Mouse (Mus musculus) brain, embryonic 14.5 days (tissue): Measurements from ENCODE around the gene Atp2a1. TPM values are rescaled to one million over a fixed set of nuclear protein-coding genes. Genes with fewer than 3 reads are reported as not detected.

ENCODE experiments used
- DNase-seq: peaks from one replicate; pipeline ENCODE4 v3.0.0-alpha.2; 2011; ENCODE audit warnings: low read depth
- CTCF ChIP-seq: fragments of 200-500 bp; IDR thresholded peaks from 2 replicates; pipeline ENCODE4 v1.5.1; 2012; ENCODE audit warnings: inconsistent platforms, mild to moderate bottlenecking, moderate library complexity, borderline replicate concordance; ENCODE audit not compliant: insufficient read depth, insufficient read length; ENCODE audit errors: extremely low read depth
- POLR2A ChIP-seq: fragments of 200-500 bp; IDR thresholded peaks from 2 replicates; pipeline ENCODE4 v1.6.1; 2012; ENCODE audit warnings: mild to moderate bottlenecking, inconsistent platforms, borderline replicate concordance; ENCODE audit not compliant: poor library complexity, insufficient read depth, insufficient read length, severe bottlenecking; ENCODE audit errors: extremely low read depth
- polyA plus RNA-seq: library from polyadenylated mRNA; depleted of rRNA; stranded (reverse); fragments of >200 nt; gene quantifications from 2 replicates; pipeline ENCODE4 v1.2.3, GENCODE M21; 2012; rRNA removed

Gene Atp2a1
- polyA plus RNA-seq, 1 experiment = 1.3 TPM

DNA sequence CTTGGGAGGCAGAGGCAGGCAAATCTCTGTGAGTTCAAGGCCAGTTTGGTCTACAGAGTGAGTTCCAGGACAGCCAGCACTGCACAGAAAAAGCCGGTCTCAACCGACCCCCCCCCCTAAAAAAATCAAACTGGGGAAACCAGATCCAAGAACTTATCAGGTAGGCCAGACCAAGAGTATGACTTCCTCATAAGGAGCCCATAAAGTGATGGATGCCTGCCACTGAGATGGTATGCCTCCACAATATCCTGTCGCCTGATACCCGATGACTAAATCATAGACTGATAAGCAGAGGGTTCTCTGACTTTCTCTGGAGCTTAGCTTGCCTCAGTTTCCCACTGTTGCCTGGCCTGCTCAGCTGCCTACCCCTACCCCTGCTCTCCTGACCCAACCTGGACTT lies 65.1 kb downstream of the Atp2a1 start:
- no peak for TF ChIP-seq CTCF
- no peak for TF ChIP-seq POLR2A
- no peak for DNase-seq

- no peak for DNase-seq
- TF ChIP-seq POLR2A (no peak), CTCF (no peak)
Measured at GRCm38 (mm10) chr7:126397221-126397620, 65.7 kb downstream of the Atp2a1 start.

GRCm38 (mm10) chr7:126396298-126397119 lies 66.4 kb downstream of the Atp2a1 start, which contains the start of gene Nfatc2ip:
Gene Nfatc2ip, minus strand, starts transcription at chr7:126396737.
- peak; percentile 99 for DNase-seq
- TF ChIP-seq CTCF (no peak), POLR2A (peak; percentile 52; the same call in 1 of the 2 replicates)

Other genes starting within 250 kb of the Atp2a1 start
- gene Sbk1, start 190.5 kb downstream of the Atp2a1 start, polyA plus RNA-seq = 423 and 518 TPM in 2 replicates
- 1.0 and 2.1 TPM in 2 replicates for gene Lat, start 93.5 kb downstream of the Atp2a1 start, polyA plus RNA-seq
- 176 and 234 TPM in 2 replicates for gene Spns1, start 85.7 kb downstream of the Atp2a1 start, polyA plus RNA-seq
- 11.0 and 15.7 TPM in 2 replicates for gene Nfatc2ip, start 66.4 kb downstream of the Atp2a1 start, polyA plus RNA-seq
- 0.05 and 0.06 TPM in 2 replicates for gene Cd19, start 48.2 kb downstream of the Atp2a1 start, polyA plus RNA-seq
- gene Rabep2, start 34.3 kb downstream of the Atp2a1 start, polyA plus RNA-seq = 22.1 and 25.2 TPM in 2 replicates
- 83.6 and 86.4 TPM in 2 replicates for gene Sh2b1, start 12.3 kb upstream of the Atp2a1 start, polyA plus RNA-seq
- gene Tufm, start 24.3 kb upstream of the Atp2a1 start, polyA plus RNA-seq = 107 and 118 TPM in 2 replicates
- gene Atxn2l, start 40.3 kb upstream of the Atp2a1 start, polyA plus RNA-seq = 178 and 208 TPM in 2 replicates
- 108 and 149 TPM in 2 replicates for gene Eif3c, start 103.3 kb upstream of the Atp2a1 start, polyA plus RNA-seq
- gene Apobr, start 121.8 kb upstream of the Atp2a1 start, polyA plus RNA-seq = 0.38 and 0.81 TPM in 2 replicates
- gene Cln3, start 122.7 kb upstream of the Atp2a1 start, polyA plus RNA-seq = 45.5 and 64.3 TPM in 2 replicates
- not detected in 2 replicates for gene Il27, start 131.8 kb upstream of the Atp2a1 start, polyA plus RNA-seq
- gene Nupr1, start 167.8 kb upstream of the Atp2a1 start, polyA plus RNA-seq = 2.7 and 3.9 TPM in 2 replicates
- gene Sgf29, start 186.2 kb upstream of the Atp2a1 start, polyA plus RNA-seq = 61.5 and 70.4 TPM in 2 replicates
- gene Sult1a1, start 213.3 kb upstream of the Atp2a1 start, polyA plus RNA-seq = 1.5 and 1.6 TPM in 2 replicates
- gene Bola2, start 232.3 kb upstream of the Atp2a1 start, polyA plus RNA-seq = 39.8 and 55.6 TPM in 2 replicates
- 42.9 and 64.6 TPM in 2 replicates for gene Slx1b, start 232.7 kb upstream of the Atp2a1 start, polyA plus RNA-seq
- gene Coro1a, start 244.7 kb upstream of the Atp2a1 start, polyA plus RNA-seq = 93.3 and 122 TPM in 2 replicates